Mouse (Mus musculus) embryonic facial prominence, embryonic 11.5 days (tissue): ENCODE measurements at regions not wholly inside any gene's neighbourhood (a gene's known extent, or its start where the extent isn't known, plus 50 kb on each side); places are given as distances from the start of the nearest gene placed in this dataset.

Experiments
- ATAC-seq: fragments of 200-750 bp; cut with Nextera tagmentation; replicated peaks from 2 replicates; pipeline ENCODE4 v1.8.0; 2017; ENCODE audit warnings: low read depth; ENCODE audit not compliant: insufficient number of reproducible peaks, low FRiP score, low TSS enrichment
- DNase-seq: peaks from one replicate; pipeline ENCODE4 v3.0.0-alpha.2; 2015; ENCODE audit warnings: low spot score
- H3K27ac ChIP-seq: fragments of 300-500 bp; sonication (generic); replicated peaks from 2 replicates; pipeline ENCODE4 v1.5.1; 2014; ENCODE audit warnings: mild to moderate bottlenecking, low read depth, low read length, control low read depth
- H3K27me3 ChIP-seq: fragments of 300-500 bp; sonication (generic); 2 replicates; pipeline ENCODE4 v1.6.1; 2014; ENCODE audit warnings: mild to moderate bottlenecking, low read length, moderate library complexity, mixed read lengths; ENCODE audit not compliant: control insufficient read depth, insufficient read depth
- H3K36me3 ChIP-seq: fragments of 300-500 bp; sonication (generic); replicated peaks from 2 replicates; pipeline ENCODE4 v1.6.1; 2014; ENCODE audit warnings: low read depth, mild to moderate bottlenecking, low read length, moderate library complexity, mixed read lengths; ENCODE audit not compliant: control insufficient read depth, insufficient read depth
- H3K4me1 ChIP-seq: fragments of 300-500 bp; sonication (generic); 2 replicates; pipeline ENCODE4 v1.6.1; 2014; ENCODE audit warnings: low read length, mixed read lengths; ENCODE audit not compliant: control insufficient read depth, insufficient read depth
- H3K4me2 ChIP-seq: fragments of 300-500 bp; sonication (generic); 2 replicates; pipeline ENCODE4 v1.6.1; 2014; ENCODE audit warnings: low read depth, mild to moderate bottlenecking, control low read depth, low read length, moderate library complexity
- H3K4me3 ChIP-seq: fragments of 300-500 bp; sonication (generic); 2 replicates; pipeline ENCODE4 v1.5.1; 2014; ENCODE audit warnings: low read depth, low read length, control low read depth
- H3K9ac ChIP-seq: fragments of 300-500 bp; sonication (generic); replicated peaks from 2 replicates; pipeline ENCODE4 v1.6.1; 2014; ENCODE audit warnings: mild to moderate bottlenecking, control low read depth, low read length
- H3K9me3 ChIP-seq: fragments of 300-500 bp; sonication (generic); replicated peaks from 2 replicates; pipeline ENCODE4 v1.6.1; 2016; ENCODE audit warnings: mild to moderate bottlenecking, low read length, inconsistent platforms, mixed read lengths; ENCODE audit not compliant: control insufficient read depth
- WGBS: fragments of 180-500 bp; shearing (Covaris S2); extraction: QIAGEN DNeasy Blood & Tissue Kit; methylation state at CpG from one replicate; pipeline ENCODE4 v1.1.7; 2014; 5-methylcytosine and 5-hydroxymethylcytosine counted together

GRCm38 (mm10) chr13:111043637-111044036 is 211.2 kb upstream of the Actbl2 start:
- DNase-seq (no peak), ATAC-seq (no peak)
- H3K27ac ChIP-seq = no peak overlapping the region
- no peak overlapping the region for H3K9ac ChIP-seq
- no peak overlapping the region for H3K4me3 ChIP-seq
- whole genome bisulfite sequencing = 58% methylated on average over 2 of the region's 2 CpGs
- H3K36me3 ChIP-seq = no peaks in the 10 kb centered on the region
- H3K9me3 ChIP-seq = no peaks in the 10 kb centered on the region
- H3K27me3 ChIP-seq = no peaks in the 10 kb centered on the region
- H3K4me2 ChIP-seq = no peak overlapping the region
- H3K4me1 ChIP-seq = no peaks in the 10 kb centered on the region

DNA sequence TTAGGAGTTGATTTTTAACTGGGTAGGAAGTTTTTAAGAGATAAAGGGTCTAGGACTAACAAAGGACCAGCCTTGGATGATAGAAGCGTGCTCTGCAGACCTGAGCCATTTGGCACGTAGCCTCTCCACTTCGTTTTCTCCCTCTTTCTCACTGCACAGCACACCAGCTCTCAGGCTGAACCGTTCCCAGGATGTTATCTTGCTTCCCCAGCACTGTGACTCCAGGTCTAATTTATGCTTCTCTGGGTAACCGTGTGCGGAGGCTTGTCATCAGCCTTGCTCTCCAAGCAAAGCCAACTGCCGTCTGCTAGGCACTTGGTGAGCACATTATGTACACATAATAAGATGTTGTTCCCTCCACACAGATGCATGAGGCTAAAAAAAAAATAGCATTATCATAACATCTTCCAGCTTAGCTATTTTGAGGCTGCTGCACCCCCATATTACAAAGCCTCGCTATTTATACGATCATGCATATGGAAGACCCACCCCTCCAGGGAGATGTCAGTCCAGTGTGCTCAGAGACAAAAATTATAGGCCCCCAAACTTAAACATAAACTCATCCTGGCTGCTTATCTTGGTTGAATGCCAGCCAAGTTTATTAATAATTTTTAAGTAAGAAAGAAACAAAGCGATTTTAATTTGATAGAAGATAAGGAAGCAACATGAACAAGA is 210.3 kb upstream of the Actbl2 start:
- no peak overlapping the region for H3K4me2 ChIP-seq
- H3K4me1 ChIP-seq = no peaks in the 10 kb centered on the region; the same call in 1 of the 2 replicates
- H3K36me3 ChIP-seq = no peaks in the 10 kb centered on the region
- no peak for ATAC-seq
- 74% methylated on average over 10 of the region's 10 CpGs for WGBS
- no peak for DNase-seq
- no peaks in the 10 kb centered on the region for H3K27me3 ChIP-seq
- no peak overlapping the region for H3K9ac ChIP-seq
- no peak overlapping the region for H3K27ac ChIP-seq
- no peak overlapping the region for H3K4me3 ChIP-seq
- H3K9me3 ChIP-seq = no peaks in the 10 kb centered on the region

GRCm38 (mm10) chr13:111050097-111050496 is 204.7 kb upstream of the Actbl2 start:
- Histone ChIP-seq H3K27me3 (no peaks in the 10 kb centered on the region), H3K4me1 (no peaks in the 10 kb centered on the region; the same call in 1 of the 2 replicates), H3K4me2 (no peak overlapping the region), H3K9me3 (no peaks in the 10 kb centered on the region), H3K4me3 (no peak overlapping the region), H3K36me3 (no peaks in the 10 kb centered on the region), H3K27ac (no peak overlapping the region), H3K9ac (no peak overlapping the region)
- WGBS = 16% methylated on average over 6 of the region's 6 CpGs
- DNase-seq (peak; percentile 63), ATAC-seq (no peak)

- WGBS = 62% methylated on average over 2 of the region's 2 CpGs
- no peak for DNase-seq
- no peak for ATAC-seq
Measured at GRCm38 (mm10) chr13:111055817-111056216, 199.0 kb upstream of the Actbl2 start.

GRCm38 (mm10) chr13:111087753-111088152 is 167.1 kb upstream of the Actbl2 start:
- H3K9me3 ChIP-seq = no peaks in the 10 kb centered on the region
- no peaks in the 10 kb centered on the region for H3K27me3 ChIP-seq
- H3K4me2 ChIP-seq = no peak overlapping the region
- 88% methylated on average over 2 of the region's 2 CpGs for WGBS
- no peak overlapping the region for H3K9ac ChIP-seq
- no peak for DNase-seq
- H3K36me3 ChIP-seq = no peaks in the 10 kb centered on the region
- H3K4me1 ChIP-seq = no peaks in the 10 kb centered on the region
- H3K4me3 ChIP-seq = no peak overlapping the region
- no peak overlapping the region for H3K27ac ChIP-seq
- no peak for ATAC-seq

More at GRCm38 (mm10) chr13:111055817-111056216, 199.0 kb upstream of the Actbl2 start:
- Histone ChIP-seq H3K4me1 (no peaks in the 10 kb centered on the region), H3K36me3 (no peaks in the 10 kb centered on the region), H3K27ac (no peak overlapping the region), H3K27me3 (no peaks in the 10 kb centered on the region), H3K9me3 (no peaks in the 10 kb centered on the region), H3K4me3 (no peak overlapping the region), H3K4me2 (no peak overlapping the region), H3K9ac (no peak overlapping the region)

DNA sequence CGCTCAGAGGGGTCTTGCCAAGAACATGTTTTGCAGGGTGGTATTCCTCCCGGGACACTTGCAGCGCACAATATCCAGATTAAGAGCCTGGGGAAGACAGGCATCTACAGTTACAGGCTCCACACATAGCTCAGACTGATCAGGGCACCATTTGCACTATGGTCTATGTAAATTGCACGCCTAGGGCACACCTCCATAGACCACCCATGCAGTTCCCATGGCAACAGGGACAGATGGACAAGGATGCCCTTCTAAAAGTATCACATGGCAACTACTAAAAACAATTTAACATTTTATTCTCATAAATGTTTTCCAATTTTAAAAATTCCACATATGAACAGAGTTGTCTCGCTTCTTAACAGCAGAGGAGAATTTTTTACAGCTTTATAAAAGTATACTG is 158.7 kb upstream of the Actbl2 start:
- Histone ChIP-seq H3K9ac (no peak overlapping the region), H3K4me2 (no peak overlapping the region), H3K27ac (no peak overlapping the region), H3K4me1 (no peaks in the 10 kb centered on the region), H3K9me3 (no peaks in the 10 kb centered on the region), H3K4me3 (no peak overlapping the region), H3K36me3 (no peaks in the 10 kb centered on the region), H3K27me3 (no peaks in the 10 kb centered on the region)
- WGBS = 88% methylated on average over 5 of the region's 5 CpGs
- DNase-seq (no peak), ATAC-seq (no peak)

DNA sequence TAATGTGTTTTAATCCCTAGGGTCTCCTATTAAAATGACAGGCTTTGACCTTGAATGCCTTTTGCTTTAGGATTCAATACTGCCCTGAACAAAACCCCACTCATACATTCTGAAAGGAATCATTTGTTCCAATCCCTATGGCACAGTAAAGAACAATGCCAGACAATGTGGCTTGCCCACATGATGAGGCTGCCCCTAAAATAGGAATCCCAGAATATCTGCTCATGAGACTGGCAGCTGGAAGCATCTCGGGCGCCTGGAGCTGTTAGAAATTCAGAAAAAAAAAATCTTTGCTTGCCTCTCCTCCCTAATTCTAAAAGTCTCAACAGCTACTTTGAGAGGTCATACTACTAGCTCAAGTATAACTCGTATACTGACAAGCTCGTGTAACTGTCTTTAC is 157.5 kb upstream of the Actbl2 start:
- Histone ChIP-seq H3K4me3 (no peak overlapping the region), H3K9ac (no peak overlapping the region), H3K9me3 (no peaks in the 10 kb centered on the region), H3K4me1 (no peaks in the 10 kb centered on the region), H3K4me2 (no peak overlapping the region), H3K36me3 (no peaks in the 10 kb centered on the region), H3K27ac (no peak overlapping the region), H3K27me3 (no peaks in the 10 kb centered on the region)
- ATAC-seq (no peak), DNase-seq (no peak)
- WGBS = 84% methylated on average over 4 of the region's 4 CpGs

DNA sequence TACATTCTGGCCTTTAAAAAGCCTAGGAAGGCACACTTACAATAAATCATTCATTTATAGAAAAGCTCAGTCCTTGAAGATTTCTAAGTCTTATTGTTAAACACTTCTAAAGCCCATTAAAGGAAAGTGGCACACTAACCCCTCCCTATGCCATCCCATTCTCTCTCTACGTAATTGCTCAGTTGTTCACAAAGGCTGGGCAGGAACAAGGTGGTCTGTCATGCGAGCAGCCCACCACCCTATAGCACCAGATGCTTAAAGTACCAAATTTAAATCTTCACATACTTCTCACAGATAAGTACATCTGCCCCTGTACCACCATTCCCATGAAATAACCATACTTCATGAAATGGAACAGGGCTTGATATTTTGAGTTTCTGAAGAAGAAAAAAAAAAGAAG is 156.1 kb upstream of the Actbl2 start:
- Histone ChIP-seq H3K27me3 (no peaks in the 10 kb centered on the region), H3K4me2 (no peak overlapping the region), H3K4me3 (no peak overlapping the region), H3K27ac (no peak overlapping the region), H3K9me3 (no peaks in the 10 kb centered on the region), H3K9ac (no peak overlapping the region), H3K36me3 (no peaks in the 10 kb centered on the region), H3K4me1 (no peaks in the 10 kb centered on the region)
- 81% methylated on average over 2 of the region's 2 CpGs for WGBS
- DNase-seq (no peak), ATAC-seq (no peak)
